Mouse (Mus musculus): Measurements from ENCODE around the gene Gm5416. TPM values are rescaled to one million over a fixed set of nuclear protein-coding genes. Genes with fewer than 3 reads are reported as not detected.

Gene Gm5416
- not detected in 2 replicates for polyA plus RNA-seq (2015; fragmentation: Nextera tagmentation; extraction: Ambion mirVana)

GRCm38 (mm10) chr16:36209967-36210453 is at the start of gene Gm5416:
Gene Gm5416, plus strand, starts transcription at chr16:36210403.

GRCm38 (mm10) chr16:36183912-36184311 is 26.3 kb upstream of the Gm5416 start, which contains the start of gene Gm5483:
Gene Gm5483, plus strand, starts transcription at chr16:36184212.

DNA sequence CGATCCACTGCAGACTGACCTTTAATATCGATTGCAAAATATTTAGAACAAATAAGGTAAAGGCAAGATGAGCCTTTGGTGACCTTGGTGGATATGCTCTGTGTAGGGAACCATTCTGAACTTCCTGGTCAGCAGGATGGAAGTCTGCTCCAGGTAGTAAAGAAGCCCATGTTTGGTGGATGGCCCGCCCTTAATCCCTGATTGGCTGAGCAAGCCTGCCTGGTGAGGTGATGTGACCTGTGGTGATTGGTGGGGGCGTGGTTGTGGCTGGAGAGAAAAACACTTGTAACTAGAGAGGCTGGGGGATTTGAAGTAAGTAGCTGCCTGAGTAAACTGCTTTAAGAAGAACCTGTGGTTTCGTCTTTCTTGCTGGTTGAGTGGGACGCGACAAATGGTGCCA is 11.0 kb downstream of the Gm5416 start, which contains the start of gene 2010005H15Rik:
TSS of gene 2010005H15Rik (plus strand) at position 301 of the 400 bp plus-strand sequence.

Other genes starting within 250 kb of the Gm5416 start
- 26.2 and 28.8 TPM in 2 replicates for gene Kpna1, start 231.7 kb upstream of the Gm5416 start, polyA plus RNA-seq (2015; fragmentation: Nextera tagmentation; extraction: Ambion mirVana)
- 5.3 and 5.9 TPM in 2 replicates for gene Wdr5b, start 169.2 kb upstream of the Gm5416 start, polyA plus RNA-seq (2015; fragmentation: Nextera tagmentation; extraction: Ambion mirVana)
- 265 and 287 TPM in 2 replicates for gene Fam162a, start 138.8 kb upstream of the Gm5416 start, polyA plus RNA-seq (2015; fragmentation: Nextera tagmentation; extraction: Ambion mirVana)
- gene Ccdc58, start 138.7 kb upstream of the Gm5416 start, polyA plus RNA-seq (2015; fragmentation: Nextera tagmentation; extraction: Ambion mirVana): 65.8 and 66.0 TPM in 2 replicates
- 5.2 TPM in 1 of 2 replicates, not detected in the other for gene Csta1, start 79.2 kb upstream of the Gm5416 start, polyA plus RNA-seq (2015; fragmentation: Nextera tagmentation; extraction: Ambion mirVana)
- 1.7 and 1.8 TPM in 2 replicates for gene Stfa2l1, start 53.6 kb upstream of the Gm5416 start, polyA plus RNA-seq (2015; fragmentation: Nextera tagmentation; extraction: Ambion mirVana)
- gene Gm5483, start 26.2 kb upstream of the Gm5416 start, polyA plus RNA-seq (2015; fragmentation: Nextera tagmentation; extraction: Ambion mirVana): 1.6 and 3.9 TPM in 2 replicates
- 0.51 and 1.3 TPM in 2 replicates for gene 2010005H15Rik, start 11.1 kb downstream of the Gm5416 start, polyA plus RNA-seq (2015; fragmentation: Nextera tagmentation; extraction: Ambion mirVana)
- 3.5 and 39.7 TPM in 2 replicates for gene Stfa1, start 66.5 kb downstream of the Gm5416 start, polyA plus RNA-seq (2015; fragmentation: Nextera tagmentation; extraction: Ambion mirVana)
- 0.78 TPM in 1 of 2 replicates, not detected in the other for gene BC117090, start 123.9 kb downstream of the Gm5416 start, polyA plus RNA-seq (2015; fragmentation: Nextera tagmentation; extraction: Ambion mirVana)
- 3.8 and 147 TPM in 2 replicates for gene BC100530, start 157.3 kb downstream of the Gm5416 start, polyA plus RNA-seq (2015; fragmentation: Nextera tagmentation; extraction: Ambion mirVana)
- 1.5 and 14.0 TPM in 2 replicates for gene Stfa2, start 198.1 kb downstream of the Gm5416 start, polyA plus RNA-seq (2015; fragmentation: Nextera tagmentation; extraction: Ambion mirVana)
- gene Stfa3, start 245.0 kb downstream of the Gm5416 start, polyA plus RNA-seq (2015; fragmentation: Nextera tagmentation; extraction: Ambion mirVana): 1.9 and 120 TPM in 2 replicates